Mouse (Mus musculus) bone marrow, adult 2 months (tissue): ENCODE data around the gene Med14.

Experiments used
- CTCF ChIP-seq: fragments of 200-500 bp; IDR thresholded peaks from 2 replicates; pipeline ENCODE4 v1.5.1; 2011; ENCODE audit warnings: low read length, control low read depth; ENCODE audit not compliant: control insufficient read depth, insufficient read depth
- POLR2A ChIP-seq: fragments of 200-500 bp; IDR thresholded peaks from 2 replicates; pipeline ENCODE4 v1.6.1; 2011; ENCODE audit warnings: low read depth, mild to moderate bottlenecking, control low read depth, low read length, borderline replicate concordance; ENCODE audit not compliant: control insufficient read depth

DNA sequence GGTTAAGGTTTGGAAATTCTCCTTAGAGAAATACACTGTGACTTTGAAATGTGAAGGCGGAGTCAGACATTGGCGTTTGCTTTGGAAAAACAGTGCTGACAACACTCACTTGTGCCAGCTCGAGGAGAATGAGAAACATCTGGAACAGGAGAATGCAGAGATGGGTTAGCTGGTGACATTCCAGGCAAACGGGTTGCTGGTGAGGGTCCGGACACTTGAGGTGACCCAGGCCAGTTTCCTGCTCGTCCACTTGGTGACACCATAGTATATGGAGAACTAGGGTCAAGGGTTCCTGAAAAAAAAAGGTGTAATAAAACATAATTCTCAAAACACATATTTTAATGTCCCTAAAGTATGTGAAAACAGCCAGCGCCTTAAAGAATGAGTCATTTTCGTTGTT lies 75.0 kb downstream of the Med14 start:
- TF ChIP-seq POLR2A (no peak), CTCF (no peak)
